Mouse (Mus musculus) Patski (cell line): ENCODE results near the gene Gm17660. TPM values are rescaled to one million over a fixed set of nuclear protein-coding genes. Genes with fewer than 3 reads are reported as not detected.

Experiments
- ATAC-seq: fragments of 100-300 bp; one replicate; pipeline ENCODE4 v1.8.0; 2021
- CTCF ChIA-PET: fragments of 350-600 bp; sonication (Branson Sonifier 250); formaldehyde crosslinking; loops from one replicate; lab custom pipeline; 2022; ENCODE audit warnings: inconsistent platforms; lab: Charles Lee
- POLR2A ChIA-PET: fragments of 350-600 bp; sonication (Branson Sonifier 250); formaldehyde crosslinking; loops from one replicate; lab custom pipeline; 2022; ENCODE audit warnings: antibody characterized with exemption, inconsistent platforms; lab: Charles Lee
- DNase-seq: peaks from one replicate; pipeline ENCODE4 v3.0.0-alpha.2; 2011; ENCODE audit warnings: low read depth, low spot score
- H3K27me3 ChIP-seq: fragments of 371-371 bp; one replicate; pipeline ENCODE4 v1.5.1; 2021
- CTCF ChIP-seq: fragments of 100-300 bp; IDR thresholded peaks from one replicate; pipeline ENCODE4 v1.5.1; 2021
- in situ Hi-C: fragments of 300-500 bp; cut with MboI; formaldehyde crosslinking; loops from 3 replicates; pipeline ENCODE4 v1.11.1; 2018; ENCODE audit warnings: low pct_unique_long_range_greater_than_20kb, mixed read lengths
- polyA plus RNA-seq: library from polyadenylated mRNA; unstranded; gene quantifications from one replicate; pipeline ENCODE4 v1.2.3, GENCODE M21; 2021

Gm17660 gene
- polyA plus RNA-seq, 1 experiment from 2014 or later = not detected

GRCm38 (mm10) chr5:104023289-104024020 is 54.0 kb downstream of the Gm17660 start:
- in situ Hi-C loops = no loop called here
- no peak for TF ChIP-seq CTCF
- no peak for ATAC-seq
- peaks cover 17% of the 10 kb centered on the region for H3K27me3 ChIP-seq
- ChIA-PET POLR2A (no interaction called here), CTCF (interaction anchor here (0.7 to 2.8 kb wide), 7 partner anchors 9 to 133 kb away, joined by 3 to 12 read pairs (median 3); no protein-coding TSS in a partner anchor)
- no peak for DNase-seq

- POLR2A ChIA-PET = no interaction called here
- DNase-seq (no peak), ATAC-seq (no peak)
- CTCF ChIA-PET = interaction anchor here (1.0 to 2.8 kb wide), 4 partner anchors 10 to 24 kb away, joined by 3 to 12 read pairs (median 4); no protein-coding TSS in a partner anchor
- no peak for TF ChIP-seq CTCF
- in situ Hi-C loops = no loop called here
- H3K27me3 ChIP-seq = peaks cover 12% of the 10 kb centered on the region
Observed at GRCm38 (mm10) chr5:104022558-104022957, 54.9 kb downstream of the Gm17660 start.

GRCm38 (mm10) chr5:104021597-104022378 is 55.6 kb downstream of the Gm17660 start, which contains the start of gene Hsd17b11:
TSS of gene Hsd17b11 (minus strand) at chr5:104021919.
- CTCF ChIA-PET = interaction anchor here (0.9 to 2.8 kb wide), 7 partner anchors 11 to 39 kb away, joined by 3 to 12 read pairs (median 4); no protein-coding TSS in a partner anchor

More at GRCm38 (mm10) chr5:104021597-104022378, 55.6 kb downstream of the Gm17660 start, which contains the start of gene Hsd17b11:
- H3K27me3 ChIP-seq = peaks cover 11% of the 10 kb centered on the region
- ATAC-seq (peak; percentile 88), DNase-seq (no peak)
- in situ Hi-C loops = no loop called here
- TF ChIP-seq CTCF = no peak
- POLR2A ChIA-PET = interaction anchor here (0.5 kb wide), 1 partner anchor 361 kb away, joined by 3 read pairs; no protein-coding TSS in a partner anchor

Other genes with a start within 250 kb of the Gm17660 start
- gene Klhl8, start 166.3 kb downstream of the Gm17660 start, polyA plus RNA-seq = 5.5 TPM
- gene Hsd17b13, start 100.2 kb downstream of the Gm17660 start, polyA plus RNA-seq = not detected
- 14.3 TPM for gene Hsd17b11, start 55.7 kb downstream of the Gm17660 start, polyA plus RNA-seq
- 52.3 TPM for gene Nudt9, start 31.3 kb downstream of the Gm17660 start, polyA plus RNA-seq
- gene Sparcl1, start 36.1 kb upstream of the Gm17660 start, polyA plus RNA-seq = not detected
- not detected for gene Dspp, start 93.1 kb upstream of the Gm17660 start, polyA plus RNA-seq
- not detected for gene Dmp1, start 125.0 kb upstream of the Gm17660 start, polyA plus RNA-seq
- not detected for gene Ibsp, start 221.6 kb upstream of the Gm17660 start, polyA plus RNA-seq
- gene Mepe, start 247.7 kb upstream of the Gm17660 start, polyA plus RNA-seq = not detected